Mouse (Mus musculus) liver, adult 2 months (tissue): Measurements from ENCODE around the gene Ptprs.

Source experiments
- CTCF ChIP-seq: fragments of 200-500 bp; IDR thresholded peaks from 2 replicates; pipeline ENCODE4 v1.5.1; 2011; ENCODE audit warnings: low read depth, low read length, control low read depth
- POLR2A ChIP-seq: fragments of 200-500 bp; IDR thresholded peaks from 2 replicates; pipeline ENCODE4 v1.6.1; 2011; ENCODE audit warnings: low read length, control low read depth; ENCODE audit not compliant: insufficient read depth; ENCODE audit errors: extremely low read depth

GRCm38 (mm10) chr17:56445397-56445796 lies 30.9 kb downstream of the Ptprs start:
- no peak for TF ChIP-seq CTCF
- TF ChIP-seq POLR2A: no peak
